Mouse (Mus musculus): ENCODE data around the gene Crisp2.

- TF ChIP-seq CTCF (IDR thresholded peaks at IDR 0.05; ENCODE audit: low read depth, low read length): no peak
- TF ChIP-seq POLR2A (IDR thresholded peaks at IDR 0.05; ENCODE audit: borderline replicate concordance, low read depth, low read length): no peak
Measured at GRCm38 (mm10) chr17:40821477-40821876, 14.7 kb upstream of the Crisp2 start.

All from bone marrow macrophage, adult 2 months (primary cell).